Mouse (Mus musculus) ES-CJ7 (cell line): ENCODE measurements around the gene Arl6ip6.

Experiments used
- DNase-seq: peaks from one replicate; pipeline ENCODE4 v3.0.0; 2011; ENCODE audit warnings: low read depth, low spot score

Arl6ip6 gene

DNA sequence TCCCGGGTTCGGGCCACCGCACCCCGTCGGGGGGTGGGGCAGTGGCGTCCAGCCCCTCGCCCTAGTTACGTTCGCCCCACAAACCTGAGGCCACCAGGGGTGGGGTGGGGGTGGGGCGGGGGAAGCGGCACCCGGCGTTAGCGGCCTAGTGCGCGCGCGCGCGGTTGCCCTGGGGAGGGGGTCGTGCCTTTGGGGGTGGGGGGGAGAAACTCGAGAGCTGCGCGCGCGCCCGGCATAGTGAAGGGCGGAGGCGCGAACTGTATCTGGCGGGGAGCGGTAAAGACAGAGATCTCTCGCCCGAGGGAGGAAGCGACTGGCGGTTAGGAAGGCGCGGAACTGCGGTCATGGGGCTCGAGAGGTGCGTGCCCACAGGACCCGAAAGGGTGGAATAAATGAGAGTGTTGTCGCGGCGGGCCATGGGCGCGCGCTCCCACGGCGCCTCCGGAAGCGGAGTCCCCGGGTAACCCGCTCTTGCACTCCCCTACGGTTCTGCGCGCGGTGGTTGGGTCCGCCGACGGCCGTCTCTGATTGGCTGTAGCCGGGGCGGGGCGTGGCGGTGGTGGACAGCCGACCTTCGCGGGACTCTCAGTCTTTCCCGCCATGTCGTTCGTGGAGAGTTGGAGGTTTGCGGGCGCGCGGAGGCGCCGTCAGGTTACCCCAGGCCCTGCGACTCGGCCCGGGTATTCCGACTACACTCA lies at the start of gene Arl6ip6:
Gene Arl6ip6, plus strand, starts transcription at position 204 of the 698 bp plus-strand sequence.
- DNase-seq: peak; percentile 91

- DNase-seq: peak; percentile 25
These were observed 44.7 kb upstream of the Arl6ip6 start for GRCm38 (mm10) chr2:53146852-53147251.

- no peak for DNase-seq
These were observed 17.6 kb upstream of the Arl6ip6 start for GRCm38 (mm10) chr2:53173966-53174365.

DNA sequence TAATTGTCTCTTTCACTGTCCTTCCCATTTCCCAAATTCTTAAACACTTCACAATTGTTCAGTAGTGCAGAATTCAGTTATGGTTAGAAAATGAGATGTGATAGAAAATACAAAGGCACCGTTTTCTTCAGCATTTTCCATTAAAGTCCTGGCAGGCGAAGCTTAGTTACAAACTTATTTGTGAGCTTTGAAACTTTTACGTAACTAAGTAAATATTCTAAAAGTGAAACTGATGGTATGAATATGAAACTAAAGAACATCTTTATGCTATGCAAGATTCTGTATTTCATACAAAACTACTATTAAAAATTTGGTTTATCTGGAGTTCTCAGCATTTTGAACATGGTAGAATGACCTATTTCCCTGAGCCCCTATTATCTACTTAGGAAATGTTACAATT lies 12.6 kb upstream of the Arl6ip6 start:
- DNase-seq: no peak

DNA sequence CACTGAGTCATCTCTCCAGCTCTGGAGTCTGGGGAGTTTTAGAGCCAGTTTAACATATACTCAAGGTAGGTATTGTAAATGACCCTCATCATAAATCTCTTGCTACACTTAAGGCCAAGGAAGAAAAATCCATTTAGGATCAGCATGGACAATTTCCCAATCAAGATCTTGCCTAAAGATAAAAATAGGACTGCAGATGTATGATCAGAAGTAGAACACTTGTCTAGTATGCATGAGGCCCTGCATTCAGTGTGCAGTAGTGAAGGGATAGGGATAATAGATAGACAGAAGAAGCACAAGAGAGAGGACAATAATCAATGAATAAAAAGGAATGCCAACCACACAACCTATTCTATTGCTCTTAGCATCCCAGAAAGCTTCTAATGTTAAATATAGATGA lies 11.7 kb upstream of the Arl6ip6 start:
- no peak for DNase-seq

DNA sequence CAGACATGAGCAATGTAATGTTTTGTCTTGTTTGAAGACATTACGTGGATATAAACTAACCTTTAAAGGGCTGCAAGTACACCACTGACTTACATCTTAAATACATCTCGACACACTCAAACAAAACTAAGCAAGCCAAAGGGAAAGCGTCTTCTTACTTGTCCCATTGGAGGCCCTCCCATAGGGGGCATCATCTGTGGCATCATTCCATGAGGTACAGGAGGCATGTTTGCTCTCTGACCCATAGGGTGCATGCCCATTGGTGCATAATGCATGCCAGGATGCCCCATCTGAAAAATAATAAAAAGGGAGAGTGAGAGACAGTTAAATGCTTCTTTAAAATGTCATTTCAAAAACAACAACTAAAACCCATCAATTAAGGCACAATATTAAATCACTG lies 1.7 kb upstream of the Arl6ip6 start:
- peak; percentile 74 for DNase-seq

GRCm38 (mm10) chr2:53190684-53191511 lies 628 bp upstream of the Arl6ip6 start, which contains the start of gene Prpf40a:
Prpf40a (minus strand) TSS chr2:53191284.
- peak; percentile 98 for DNase-seq

DNA sequence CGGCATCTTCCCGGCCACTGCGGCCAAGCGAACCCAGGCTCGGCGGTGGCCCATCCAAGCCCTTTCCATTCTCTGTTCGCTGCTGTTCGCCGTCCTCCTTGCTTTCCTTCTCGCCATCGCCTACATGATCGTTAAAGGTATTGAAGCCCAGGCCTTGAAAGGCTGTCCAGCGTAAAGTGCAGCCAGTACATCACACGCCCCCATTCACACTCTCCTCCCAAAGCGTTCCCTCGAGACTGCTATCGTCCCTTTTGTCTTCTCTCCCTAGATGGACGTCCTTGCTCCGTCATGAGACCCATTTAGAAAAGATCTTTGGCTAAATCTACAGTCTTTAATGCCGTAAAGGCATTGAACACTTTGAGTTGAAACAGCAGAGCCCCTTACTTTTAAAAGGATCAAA lies 860 bp downstream of the Arl6ip6 start:
- DNase-seq: peak; percentile 40

DNA sequence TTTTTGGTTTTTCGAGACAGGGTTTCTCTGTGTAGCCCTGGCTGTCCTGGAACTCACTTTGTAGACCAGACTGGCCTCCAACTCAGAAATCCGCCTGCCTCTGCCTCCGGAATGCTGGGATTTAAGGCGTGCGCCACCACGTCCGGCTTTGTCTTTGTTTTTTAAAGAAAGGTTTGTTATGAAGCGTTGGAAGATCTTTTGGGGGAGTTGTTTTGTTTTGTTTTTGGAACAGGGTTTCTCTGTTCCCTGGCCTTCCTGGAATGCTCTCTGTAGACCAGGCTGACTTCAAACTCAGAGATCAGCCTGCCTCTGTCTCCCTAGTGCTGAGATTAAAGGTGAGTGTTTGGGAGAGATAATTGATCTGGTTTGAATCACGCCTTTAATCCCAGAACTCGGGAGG lies 4.9 kb downstream of the Arl6ip6 start:
- peak; percentile 23 for DNase-seq

DNA sequence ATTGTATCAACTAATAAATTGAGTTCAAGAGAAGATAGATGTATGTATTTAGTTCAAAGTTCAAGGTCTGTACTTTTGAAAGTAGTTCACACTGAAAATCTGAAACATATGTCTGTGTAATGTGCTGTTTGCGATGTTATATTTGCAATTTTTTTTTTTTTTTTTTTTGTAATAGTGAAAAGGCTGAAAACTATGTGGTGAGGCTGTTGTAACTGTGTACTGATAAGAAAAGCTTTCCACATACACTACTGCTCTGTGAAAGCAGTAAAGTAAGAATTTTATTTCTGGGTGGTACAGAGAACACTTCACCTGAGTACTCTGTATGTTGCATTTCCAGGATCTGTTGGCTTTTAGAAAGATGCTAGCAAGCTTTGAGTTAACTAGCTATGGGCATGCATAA lies 7.7 kb downstream of the Arl6ip6 start:
- DNase-seq: no peak

- DNase-seq: no peak
These were observed 8.8 kb downstream of the Arl6ip6 start for GRCm38 (mm10) chr2:53200164-53200885.

GRCm38 (mm10) chr2:53204373-53205274 lies 13.1 kb downstream of the Arl6ip6 start:
- no peak for DNase-seq

GRCm38 (mm10) chr2:53206749-53207148 lies 15.2 kb downstream of the Arl6ip6 start:
- no peak for DNase-seq

GRCm38 (mm10) chr2:53213493-53213892 lies 22.0 kb downstream of the Arl6ip6 start:
- no peak for DNase-seq

DNA sequence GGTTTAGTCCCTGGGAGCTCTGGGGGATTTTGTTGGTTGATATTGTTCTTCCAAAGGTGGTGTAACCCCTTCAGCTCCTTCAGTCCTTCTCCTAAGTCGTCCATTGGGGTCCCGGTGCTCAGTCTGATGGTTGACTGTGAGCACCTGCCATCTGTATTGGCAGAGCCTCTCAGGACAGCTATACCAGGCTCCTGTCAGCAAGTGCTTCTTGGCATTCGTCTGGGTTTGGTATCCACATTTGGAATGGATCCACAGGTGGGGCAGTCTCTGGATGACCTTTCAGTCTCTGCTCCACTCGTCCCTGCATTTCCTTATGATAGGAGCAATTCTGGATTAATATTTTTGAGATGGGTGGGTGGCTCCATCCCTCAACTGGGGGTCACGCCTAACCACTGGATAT lies 30.7 kb downstream of the Arl6ip6 start:
- no peak for DNase-seq

DNA sequence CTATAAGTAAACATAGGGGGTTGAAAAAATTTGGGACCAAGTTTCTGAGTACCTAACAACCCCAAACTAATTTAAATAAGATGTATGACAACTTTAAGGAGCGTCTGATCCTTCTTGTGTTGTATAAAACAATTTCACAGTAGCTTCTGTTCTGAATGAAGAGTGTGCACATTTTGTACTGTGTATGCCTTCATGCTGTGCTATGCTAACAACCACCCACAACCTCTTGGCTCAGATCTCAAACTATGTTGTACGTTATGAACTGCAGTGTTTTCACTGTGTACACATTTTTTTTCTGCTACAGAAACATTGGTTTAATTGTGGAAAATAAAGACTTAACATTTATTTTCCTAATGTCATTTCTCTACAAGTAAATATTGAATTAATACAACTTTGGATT lies 65.5 kb downstream of the Arl6ip6 start:
- DNase-seq: no peak
